Mouse (Mus musculus) layer of hippocampus, adult 11-12 months (tissue): ENCODE measurements around the gene H2-K1.

Source experiments
- DNase-seq: peaks from one replicate; pipeline ENCODE4 v3.0.0; 2022; ENCODE audit warnings: low spot score

H2-K1 gene

DNA sequence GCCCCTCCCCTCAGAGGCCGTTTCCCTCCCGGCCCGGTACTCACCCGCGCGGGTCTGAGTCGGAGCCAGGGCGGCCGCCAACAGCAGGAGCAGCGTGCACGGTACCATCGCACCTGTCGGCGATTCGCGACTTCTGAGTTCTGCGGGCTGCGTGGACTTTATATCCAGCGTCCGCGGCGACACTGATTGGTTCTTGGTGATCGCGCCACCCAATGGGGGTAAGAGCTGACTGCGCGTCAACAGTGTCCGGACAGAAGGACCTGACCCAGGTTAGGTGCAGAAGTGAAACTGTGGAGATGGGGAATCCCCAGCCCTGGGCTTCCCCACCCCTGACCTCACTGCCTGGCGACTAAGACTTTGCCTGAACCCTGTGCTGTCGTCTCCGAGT, at the start of gene H2-K1:
Gene H2-K1 (minus strand): TSS at position 198 of the 388 bp plus-strand sequence.
- DNase-seq: peak; percentile 88

DNA sequence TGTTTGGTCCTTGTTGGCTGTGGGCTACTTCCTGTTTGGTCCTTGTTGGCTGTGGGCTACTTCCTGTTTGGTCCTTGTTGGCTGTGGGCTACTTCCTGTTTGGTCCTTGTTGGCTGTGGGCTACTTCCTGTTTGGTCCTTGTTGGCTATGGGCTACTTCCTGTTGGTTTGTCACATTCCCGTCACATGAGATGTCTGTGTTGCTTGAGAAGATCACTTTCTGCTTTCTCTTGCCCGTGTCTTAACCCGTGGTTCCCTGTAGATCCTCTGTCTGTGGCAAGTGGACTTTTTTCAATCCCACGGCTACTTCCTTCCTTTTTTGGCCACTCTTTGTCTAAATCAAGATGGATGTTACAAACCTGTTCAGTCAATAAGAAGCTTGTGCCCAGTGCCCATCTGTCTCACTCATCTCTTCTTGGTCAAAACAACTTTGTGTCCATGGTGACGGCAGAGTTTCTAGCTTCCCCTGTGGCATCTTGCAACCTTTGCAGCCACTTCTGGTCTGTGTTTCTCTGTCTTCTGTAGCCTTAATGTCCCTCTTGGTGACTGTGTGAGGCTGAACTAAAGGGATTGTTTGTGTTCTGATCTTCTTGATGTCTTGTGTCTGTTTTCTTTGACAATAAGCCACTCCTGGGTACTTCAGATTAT, 47.4 kb upstream of the H2-K1 start:
- DNase-seq: no peak

DNA sequence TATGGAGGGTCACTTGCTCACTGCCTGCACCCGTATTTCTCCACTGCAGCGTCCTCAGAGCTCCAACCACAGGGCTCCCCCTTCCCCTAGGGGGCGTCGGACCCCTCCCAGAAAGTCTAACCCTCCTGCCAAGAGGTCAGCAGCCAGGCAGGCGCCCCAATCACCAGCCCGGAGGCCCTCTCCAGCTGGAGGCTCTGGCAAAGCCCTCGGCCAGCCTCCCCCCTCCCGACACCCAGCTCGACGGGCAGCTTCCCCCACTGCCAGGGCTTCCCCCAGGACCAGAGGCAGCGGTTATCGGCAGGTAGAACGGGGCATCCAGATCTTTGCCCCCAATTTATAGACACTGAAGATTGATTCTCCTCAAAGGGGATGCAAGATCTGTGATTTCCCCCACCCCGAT, 45.8 kb upstream of the H2-K1 start:
- no peak for DNase-seq

DNA sequence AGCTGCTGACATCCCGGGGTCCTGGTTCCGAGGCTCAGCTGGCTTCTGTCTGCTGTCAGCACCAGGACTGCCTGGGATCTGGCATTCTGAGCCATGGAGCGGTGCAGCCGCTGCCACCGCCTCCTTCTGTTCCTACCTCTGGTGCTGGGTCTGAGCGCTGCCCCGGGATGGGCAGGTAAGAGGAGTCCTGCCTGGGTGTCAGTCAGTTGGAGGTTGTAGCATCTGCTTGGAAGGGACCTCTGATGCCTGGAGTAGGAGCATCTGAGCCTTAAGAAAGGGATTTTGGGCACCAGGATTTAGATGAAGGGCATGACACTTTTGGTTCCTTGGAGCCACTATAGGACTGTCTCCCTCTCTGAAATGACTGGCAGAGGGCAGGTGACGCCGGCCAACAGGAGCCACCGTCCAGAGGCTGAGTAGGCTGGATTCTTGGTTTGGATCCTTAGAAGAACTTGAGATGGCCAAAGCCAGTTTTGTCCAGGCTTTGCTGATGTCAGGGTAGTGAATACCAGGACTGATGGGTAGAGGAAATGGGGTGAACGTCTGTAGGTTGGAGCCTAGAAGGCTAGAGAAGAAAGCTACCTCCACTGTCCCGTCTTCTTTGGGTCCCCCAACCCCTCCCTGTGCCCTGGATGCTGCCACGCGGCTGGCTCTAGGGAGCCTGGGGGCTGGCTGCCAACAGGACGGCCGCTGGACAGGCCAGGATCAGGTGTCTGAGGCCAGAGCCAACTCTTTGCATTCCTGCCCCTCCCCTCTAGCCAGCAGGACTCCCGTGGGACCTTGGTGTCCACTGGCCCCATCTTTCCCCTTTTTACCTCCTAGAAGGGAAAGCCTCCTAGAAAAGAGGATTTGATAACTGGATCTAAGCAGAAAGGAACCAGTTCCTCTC, 39.7 kb upstream of the H2-K1 start:
- DNase-seq: peak; percentile 35

DNA sequence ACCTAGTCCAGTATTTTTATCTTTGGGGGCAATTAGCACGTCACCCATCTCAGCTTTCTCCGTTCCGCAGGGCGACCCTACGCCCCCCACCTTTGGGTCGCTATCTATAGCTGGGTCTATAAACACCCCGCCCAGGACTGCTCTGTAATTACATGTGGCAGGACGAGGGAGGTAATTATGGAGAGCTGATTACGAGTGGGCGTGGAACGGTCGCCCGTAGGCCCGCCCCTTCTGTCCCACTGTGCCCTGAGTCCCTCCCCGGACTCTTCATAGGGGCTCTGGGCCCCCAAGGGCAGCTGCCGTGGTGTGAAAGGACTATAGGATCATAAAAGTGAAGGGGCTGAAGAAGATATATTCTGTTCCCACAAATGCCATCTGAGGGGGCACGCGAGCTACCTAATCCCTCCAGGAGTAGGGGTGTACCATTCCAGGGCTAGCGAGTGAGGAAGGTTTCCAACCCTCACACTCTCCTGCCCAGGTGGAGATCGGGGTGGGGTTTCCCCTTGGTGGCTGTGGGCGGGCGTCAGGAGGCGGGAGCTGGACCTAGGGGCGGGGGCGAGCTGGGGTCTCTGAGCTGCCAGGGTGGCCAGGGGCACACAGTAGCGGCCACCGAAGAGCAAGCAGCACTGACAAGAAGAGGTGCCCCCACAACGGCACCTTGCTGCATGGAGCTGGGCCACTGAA, 38.9 kb upstream of the H2-K1 start, which contains the start of gene Col11a2:
Gene Col11a2 (plus strand): TSS at position 560 of the 684 bp plus-strand sequence.
- peak; percentile 38 for DNase-seq

DNA sequence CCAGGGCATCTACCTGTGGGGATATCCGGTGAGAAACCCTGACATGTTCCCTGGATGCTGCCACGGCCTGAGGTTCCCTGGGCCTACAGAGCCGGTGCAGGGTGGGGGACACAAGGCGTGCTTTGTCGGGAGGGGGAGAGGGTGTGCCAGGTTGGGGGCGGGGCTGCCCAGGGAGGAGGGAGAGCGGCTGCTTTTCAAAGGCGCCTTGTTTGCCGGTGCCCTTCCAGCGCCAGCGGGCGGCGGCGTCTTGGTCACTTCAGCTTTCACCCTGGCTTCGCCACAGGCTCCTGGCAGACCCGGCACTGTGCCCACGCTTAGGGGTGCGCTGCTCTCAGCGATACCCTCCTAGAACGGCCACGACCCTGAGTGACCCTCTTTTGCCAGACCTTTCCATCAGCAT, 38.3 kb upstream of the H2-K1 start:
- DNase-seq: peak; percentile 75

DNA sequence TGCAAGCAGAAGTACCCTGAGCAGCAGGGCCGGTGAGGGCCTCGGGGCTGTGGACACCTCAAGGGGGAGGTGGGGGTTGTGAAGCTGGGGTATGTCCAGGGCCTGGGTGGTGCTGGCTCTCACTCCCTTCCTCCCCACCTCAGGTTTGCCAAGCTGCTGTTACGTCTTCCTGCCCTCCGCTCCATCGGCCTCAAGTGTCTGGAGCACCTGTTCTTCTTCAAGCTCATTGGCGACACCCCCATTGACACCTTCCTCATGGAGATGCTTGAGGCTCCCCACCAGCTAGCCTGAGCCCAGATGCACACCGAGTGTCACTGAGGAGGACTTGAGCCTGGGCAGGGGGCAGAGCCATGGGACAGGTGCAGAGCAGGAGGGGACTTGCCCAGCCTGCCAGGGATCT, 37.1 kb upstream of the H2-K1 start:
- peak; percentile 12 for DNase-seq

DNA sequence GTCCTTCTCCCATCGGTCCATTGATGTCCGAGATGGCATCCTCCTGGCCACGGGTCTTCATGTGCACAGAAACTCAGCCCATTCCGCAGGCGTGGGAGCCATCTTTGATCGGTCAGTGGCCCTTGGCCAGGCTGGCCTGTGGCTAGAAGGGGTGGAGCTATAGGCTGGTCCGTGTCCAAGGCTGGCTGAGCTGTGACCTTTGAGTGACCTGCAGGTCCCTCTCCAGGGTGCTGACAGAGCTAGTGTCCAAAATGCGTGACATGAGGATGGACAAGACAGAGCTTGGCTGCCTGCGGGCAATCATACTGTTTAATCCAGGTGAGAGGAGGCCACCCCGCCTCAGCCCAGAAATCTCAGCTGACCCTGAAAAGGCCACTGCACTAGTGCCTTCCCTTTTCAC, 36.5 kb upstream of the H2-K1 start:
- DNase-seq: peak; percentile 45

DNA sequence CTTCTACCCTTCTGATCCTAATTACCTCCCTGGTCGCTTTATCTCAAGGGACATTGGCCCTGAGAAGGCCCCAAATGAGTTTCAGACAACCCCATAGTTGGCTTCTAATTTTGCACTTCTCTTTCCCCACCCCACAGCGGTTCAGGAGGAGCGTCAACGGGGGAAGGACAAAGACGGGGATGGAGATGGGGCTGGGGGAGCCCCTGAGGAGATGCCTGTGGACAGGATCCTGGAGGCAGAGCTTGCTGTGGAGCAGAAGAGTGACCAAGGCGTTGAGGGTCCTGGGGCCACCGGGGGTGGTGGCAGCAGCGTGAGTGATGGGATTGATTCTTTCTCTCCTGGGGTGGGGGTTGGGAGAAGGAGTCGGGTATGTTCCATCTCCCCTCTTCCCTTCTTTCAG, 35.4 kb upstream of the H2-K1 start:
- no peak for DNase-seq

DNA sequence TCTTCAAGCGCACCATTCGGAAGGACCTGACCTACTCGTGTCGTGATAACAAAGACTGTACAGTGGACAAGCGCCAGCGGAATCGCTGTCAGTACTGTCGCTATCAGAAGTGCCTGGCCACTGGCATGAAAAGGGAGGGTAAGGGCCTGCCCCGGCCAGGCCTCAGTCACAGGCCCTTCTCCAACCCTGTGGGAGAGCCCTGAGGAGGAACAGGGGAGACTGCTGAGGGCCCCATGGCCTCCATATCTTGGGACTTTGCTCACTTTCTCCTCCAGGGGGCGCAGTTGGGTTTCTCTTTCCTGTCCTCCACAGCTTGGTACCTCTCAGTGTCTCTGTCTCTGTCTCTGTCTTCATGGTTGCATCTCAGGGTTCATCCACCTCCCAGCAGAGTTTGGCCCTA, 33.9 kb upstream of the H2-K1 start:
- DNase-seq: peak; percentile 73

DNA sequence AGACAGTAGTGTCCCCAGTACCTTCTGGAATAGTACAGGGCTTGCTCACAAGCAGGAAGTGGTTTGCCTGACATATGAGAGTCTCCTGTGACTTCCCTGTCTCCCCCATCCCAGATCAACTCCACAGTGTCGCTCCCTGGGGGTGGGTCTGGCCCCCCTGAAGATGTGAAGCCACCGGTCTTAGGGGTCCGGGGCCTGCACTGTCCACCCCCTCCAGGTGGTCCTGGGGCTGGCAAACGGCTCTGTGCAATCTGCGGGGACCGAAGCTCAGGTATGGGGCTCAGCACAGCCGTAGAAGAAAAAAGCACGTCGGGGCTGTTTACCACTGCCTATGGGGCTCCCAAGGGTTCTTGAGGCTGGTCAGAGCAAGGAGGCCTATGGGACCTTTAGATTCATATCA, 33.3 kb upstream of the H2-K1 start:
- DNase-seq: peak; percentile 14

DNA sequence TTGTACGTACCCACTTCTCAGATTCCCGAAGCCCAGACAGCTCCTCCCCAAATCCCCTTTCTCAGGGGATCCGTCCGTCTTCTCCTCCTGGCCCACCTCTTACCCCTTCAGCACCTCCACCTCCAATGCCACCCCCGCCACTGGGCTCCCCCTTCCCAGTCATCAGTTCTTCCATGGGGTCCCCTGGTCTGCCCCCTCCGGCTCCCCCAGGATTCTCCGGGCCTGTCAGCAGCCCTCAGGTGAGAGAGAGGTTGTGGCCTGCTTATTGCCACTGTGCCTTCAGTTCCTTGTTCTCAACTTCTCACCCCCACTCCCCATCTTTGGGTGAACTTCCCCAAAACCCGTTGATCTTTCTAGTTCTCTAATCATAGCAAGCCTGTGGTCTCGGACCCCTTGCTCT, 32.7 kb upstream of the H2-K1 start:
- DNase-seq: peak; percentile 35

DNA sequence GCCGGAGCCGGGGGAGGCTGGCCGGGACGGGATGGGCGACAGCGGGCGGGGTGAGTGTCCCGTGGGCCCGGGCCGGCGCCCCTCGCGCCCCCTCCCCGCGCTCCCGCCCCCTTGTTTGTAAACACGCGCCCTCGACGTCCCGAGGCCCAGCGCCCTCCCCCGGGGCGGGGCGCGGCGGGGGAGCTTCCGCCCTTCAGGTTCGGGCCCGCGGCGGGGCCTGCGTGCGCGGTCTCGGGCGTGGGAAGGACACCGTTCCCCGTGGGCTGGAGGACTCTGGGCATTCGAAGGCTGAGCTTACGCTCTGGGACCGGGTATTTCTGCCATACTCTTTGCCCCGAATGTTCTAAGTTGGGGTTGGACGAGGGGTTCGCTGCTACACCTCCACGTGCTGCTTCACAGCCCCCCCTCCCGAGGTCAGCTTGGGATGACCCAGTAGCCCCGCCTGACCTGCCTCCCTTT, 32.1 kb upstream of the H2-K1 start:
- no peak for DNase-seq

DNA sequence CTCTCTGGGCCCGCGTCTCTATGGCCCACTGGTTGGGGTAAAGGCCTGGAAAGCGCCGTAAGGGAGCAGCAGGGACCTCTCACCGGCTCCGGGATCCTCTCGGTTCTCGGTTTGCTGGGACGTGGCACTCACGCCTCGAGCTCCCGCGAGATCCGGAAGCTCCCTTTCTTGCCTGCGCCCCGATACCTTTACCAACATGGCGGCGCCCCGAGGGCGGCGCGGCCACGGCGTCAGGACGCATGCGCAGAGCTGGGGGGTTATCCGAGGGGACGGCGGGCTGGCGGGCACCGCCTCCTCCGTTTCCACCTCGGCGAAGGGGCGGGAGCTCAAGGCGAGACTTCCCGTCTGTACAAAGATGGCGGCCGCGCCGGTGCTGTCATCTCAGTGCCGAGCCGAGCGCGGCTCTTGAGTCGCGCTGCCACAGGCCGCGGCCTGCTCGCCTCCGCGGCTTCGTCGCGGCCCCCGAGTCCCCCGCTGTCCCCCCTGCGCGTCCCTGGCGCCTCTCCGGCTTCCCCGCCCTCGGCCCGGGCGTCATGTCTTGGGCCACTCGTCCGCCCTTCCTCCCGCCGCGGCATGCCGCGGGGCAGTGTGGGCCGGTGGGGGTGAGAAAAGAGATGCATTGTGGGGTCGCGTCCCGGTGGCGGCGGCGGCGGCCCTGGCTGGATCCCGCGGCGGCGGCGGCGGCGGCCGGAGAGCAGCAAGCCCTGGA, 31.5 kb upstream of the H2-K1 start, which contains the start of the genes Slc39a7 and Rxrb:
Gene Slc39a7 (minus strand): TSS at position 218 of the 709 bp plus-strand sequence.
Gene Rxrb (plus strand): TSS at position 348 of the 709 bp plus-strand sequence.
- peak; percentile 98 for DNase-seq

DNA sequence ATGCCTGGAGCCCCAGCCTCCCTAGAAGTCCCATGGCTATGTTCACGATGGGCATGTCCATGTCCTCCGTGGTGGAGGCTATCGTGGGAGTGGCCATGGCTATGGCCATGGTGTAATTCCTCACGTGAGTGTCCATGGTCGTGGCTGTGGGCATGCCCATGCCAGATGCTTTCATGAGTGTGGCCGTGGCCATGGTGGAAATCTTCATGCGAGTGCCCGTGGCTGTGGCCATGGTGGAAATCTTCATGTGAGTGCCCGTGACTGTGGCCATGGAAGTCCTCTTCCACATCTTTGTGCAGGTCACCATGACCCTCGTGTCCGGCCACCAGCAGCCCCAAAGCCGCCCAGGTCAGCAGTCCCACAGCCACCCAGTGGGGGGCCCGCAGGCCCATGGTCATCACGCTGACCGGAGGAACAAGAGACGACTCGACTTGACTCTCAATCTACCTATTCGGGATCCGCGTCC, 30.7 kb upstream of the H2-K1 start:
- no peak for DNase-seq

DNA sequence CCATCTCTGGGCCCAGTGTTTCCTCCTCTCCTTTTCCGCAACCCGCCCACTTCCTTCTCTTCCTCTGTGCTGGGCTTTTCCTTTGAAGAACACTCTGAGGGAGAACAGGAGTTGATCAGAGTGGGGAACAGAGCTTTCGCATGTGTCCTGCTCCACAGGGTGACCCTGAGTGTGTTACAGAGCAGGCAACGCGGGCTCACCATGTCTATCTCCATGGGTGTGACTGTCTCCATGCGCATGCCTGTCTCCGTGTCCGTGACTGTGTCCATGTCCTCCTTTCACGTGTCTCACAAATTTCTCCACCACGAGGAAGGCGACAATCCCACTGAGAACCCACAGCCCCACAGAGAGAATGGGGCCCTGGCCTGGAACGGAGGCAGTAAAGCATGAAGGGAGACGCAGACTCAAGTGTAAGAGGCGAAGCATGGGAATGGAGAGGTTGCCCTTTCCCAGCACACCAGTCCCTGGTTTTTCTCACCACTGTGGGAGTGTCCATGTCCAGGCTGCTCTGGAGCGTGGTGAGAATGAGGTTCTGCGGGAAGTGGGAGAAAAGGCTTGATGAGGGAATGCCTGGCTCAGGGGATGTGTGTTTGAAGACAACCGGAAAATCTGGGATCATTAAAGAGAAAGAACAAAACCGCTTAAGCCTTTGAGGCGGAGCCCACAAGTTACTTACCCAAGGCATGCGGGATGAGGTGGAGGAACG, 29.9 kb upstream of the H2-K1 start:
- DNase-seq: peak; percentile 17

DNA sequence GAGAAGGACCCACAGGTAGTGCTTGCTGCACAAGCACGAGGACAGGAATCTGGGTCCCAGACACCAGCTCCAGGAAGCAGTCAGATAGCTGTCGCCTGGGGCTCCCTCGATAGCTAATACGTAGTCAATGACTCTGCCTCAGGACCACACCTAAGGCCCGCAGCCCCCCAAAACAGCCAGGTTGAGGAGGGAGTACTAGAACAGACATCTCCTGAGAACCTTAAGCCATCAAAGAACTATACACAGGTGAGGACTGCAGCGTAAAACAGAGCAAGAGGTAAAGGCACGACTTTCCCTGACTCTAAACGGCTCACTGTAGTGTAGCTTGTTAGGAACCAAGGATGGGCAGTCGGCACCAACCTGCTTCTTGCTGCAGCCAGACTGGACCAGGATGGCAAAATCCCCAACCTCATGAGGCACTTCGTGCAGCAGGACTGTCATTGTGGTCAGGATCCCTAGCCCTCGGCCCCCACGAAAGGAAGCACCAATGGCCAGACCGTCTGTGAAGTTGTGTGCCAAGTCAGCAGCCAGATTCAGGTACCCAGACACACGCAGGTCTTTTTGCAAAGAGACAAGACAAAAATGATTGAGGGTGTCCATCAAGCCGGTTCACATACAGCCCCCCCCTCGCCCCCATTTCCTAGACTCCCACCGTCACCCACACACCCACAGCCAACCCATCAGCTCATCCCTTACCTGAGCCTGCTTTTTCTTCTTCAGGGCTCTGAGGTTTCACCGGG, 29.2 kb upstream of the H2-K1 start:
- DNase-seq: no peak

DNA sequence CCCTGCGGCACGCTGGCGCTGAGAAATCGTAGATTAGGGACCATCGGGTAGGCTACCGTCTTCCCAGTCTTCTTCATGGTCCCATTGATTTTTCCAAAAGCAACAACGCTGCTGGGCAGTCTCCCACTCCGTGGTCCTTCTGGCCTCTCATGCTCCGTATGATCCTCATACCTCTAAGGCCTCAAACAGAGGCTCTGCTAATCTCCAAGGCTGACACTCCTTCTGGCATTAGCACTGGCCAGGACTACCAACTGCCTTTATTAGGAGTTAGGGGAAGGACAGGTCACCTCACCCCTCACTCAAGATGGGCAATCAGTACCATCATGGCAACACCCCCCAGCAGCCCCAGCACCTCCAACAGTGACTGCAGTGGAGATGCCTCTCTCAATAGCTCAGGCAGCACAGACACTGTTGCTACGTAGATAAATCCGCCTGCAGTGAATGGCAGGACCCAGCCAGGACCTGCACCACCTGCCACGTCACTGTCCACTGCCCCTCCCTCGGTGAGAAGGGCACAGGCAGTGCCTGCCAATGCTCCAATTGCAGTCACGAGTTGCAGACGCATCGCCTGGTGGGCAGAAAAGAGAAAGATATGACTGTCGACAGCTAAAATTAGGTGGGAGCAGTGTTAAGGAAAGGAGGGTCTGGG, 28.5 kb upstream of the H2-K1 start:
- no peak for DNase-seq

DNA sequence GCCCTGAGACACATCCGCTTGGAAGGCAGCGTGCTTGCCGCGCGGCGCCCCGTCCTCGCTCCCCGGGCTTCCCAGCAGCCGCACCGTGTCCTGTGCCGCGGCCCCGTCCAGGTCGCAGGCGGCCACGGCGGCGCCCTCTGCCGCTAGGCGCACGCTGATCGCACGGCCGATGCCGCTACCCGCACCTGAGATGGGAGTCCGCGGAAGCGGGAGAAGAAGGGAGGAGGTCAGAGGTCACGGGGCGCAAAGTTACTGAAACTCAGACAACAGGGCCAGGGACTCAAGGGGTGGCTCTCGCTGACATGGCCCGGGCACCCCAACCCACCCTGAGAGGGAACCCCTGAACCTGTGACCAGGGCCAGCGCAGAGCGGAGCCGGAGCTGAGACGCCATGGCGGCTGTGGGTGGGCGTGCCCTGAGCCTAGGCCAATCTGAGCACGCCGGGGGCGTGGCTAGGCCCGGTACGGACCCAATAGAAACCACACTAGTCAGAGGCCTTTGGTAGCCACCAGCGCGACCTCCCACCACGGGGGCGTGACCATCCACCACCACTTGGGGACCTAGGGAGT, 27.6 kb upstream of the H2-K1 start, which contains the start of gene H2-Ke6:
Gene H2-Ke6 (minus strand): TSS at position 405 of the 568 bp plus-strand sequence.
- DNase-seq: peak; percentile 95
